Mouse (Mus musculus) myocyte (in vitro differentiated cells): ENCODE data around the gene Abhd12. TPM values are rescaled to one million over a fixed set of nuclear protein-coding genes. Genes with fewer than 3 reads are reported as not detected.

Experiments used
- H3K27me3 ChIP-seq: one replicate; pipeline ENCODE4 v1.6.1; 2011; ENCODE audit not compliant: control insufficient read depth, insufficient read depth, insufficient read length
- H3K36me3 ChIP-seq: one replicate; pipeline ENCODE4 v1.6.1; 2011; ENCODE audit not compliant: control insufficient read depth, insufficient read depth
- H3K4me2 ChIP-seq: one replicate; pipeline ENCODE4 v1.6.1; 2011; ENCODE audit warnings: low read depth, control low read depth
- H3K4me3 ChIP-seq: one replicate; pipeline ENCODE4 v1.5.1; 2011; ENCODE audit warnings: mild to moderate bottlenecking, control low read depth, moderate library complexity
- H3K79me2 ChIP-seq: one replicate; pipeline ENCODE4 v1.6.1; 2011; ENCODE audit not compliant: control insufficient read depth, insufficient read depth
- H3ac ChIP-seq: one replicate; pipeline ENCODE4 v1.6.1; 2011; ENCODE audit not compliant: control insufficient read depth, insufficient read length
- CEBPB ChIP-seq: IDR thresholded peaks from 2 replicates; pipeline ENCODE4 v1.6.1; 2011; ENCODE audit warnings: mild to moderate bottlenecking, moderate library complexity; ENCODE audit not compliant: poor library complexity, insufficient read depth, severe bottlenecking
- E2F4 ChIP-seq: IDR thresholded peaks from one replicate; pipeline ENCODE4 v1.6.1; 2011; ENCODE audit warnings: mild to moderate bottlenecking, control low read depth, moderate library complexity; ENCODE audit not compliant: insufficient read depth
- MAX ChIP-seq: IDR thresholded peaks from one replicate; pipeline ENCODE4 v1.6.1; 2011; ENCODE audit warnings: low read depth, mild to moderate bottlenecking, control low read depth
- MYOD1 ChIP-seq, 3 experiments: IDR thresholded peaks; one replicate each; pipeline ENCODE4 v1.6.1; 2011; ENCODE audit warnings: control low read depth in 2 of 3, low read depth in 2 of 3, mild to moderate bottlenecking in 2 of 3, moderate library complexity in 1 of 3; ENCODE audit not compliant: insufficient read length in 2 of 3, control insufficient read depth in 1 of 3
- MYOG ChIP-seq, 3 experiments: IDR thresholded peaks; one replicate each; pipeline ENCODE4 v1.6.1; 2011; ENCODE audit warnings: control low read depth in 2 of 3, low read depth in 2 of 3, mild to moderate bottlenecking in 2 of 3; ENCODE audit not compliant: insufficient read length in 2 of 3, control insufficient read depth in 1 of 3, insufficient read depth in 1 of 3
- POLR2A ChIP-seq: IDR thresholded peaks from one replicate; pipeline ENCODE4 v1.6.1; 2011; ENCODE audit warnings: low read depth, mild to moderate bottlenecking, control low read depth, moderate library complexity; ENCODE audit not compliant: insufficient read length
- POLR2AphosphoS2 ChIP-seq: IDR thresholded peaks from one replicate; pipeline ENCODE4 v1.6.1; 2011; ENCODE audit warnings: low read depth, control low read depth; ENCODE audit not compliant: insufficient read length
- REST ChIP-seq: IDR thresholded peaks from one replicate; pipeline ENCODE4 v1.6.1; 2011; ENCODE audit warnings: mild to moderate bottlenecking, control low read depth, moderate library complexity; ENCODE audit not compliant: insufficient read depth, insufficient read length
- SRF ChIP-seq: IDR thresholded peaks from one replicate; pipeline ENCODE4 v1.6.1; 2011; ENCODE audit warnings: low read depth; ENCODE audit not compliant: control insufficient read depth, insufficient read length
- TCF12 ChIP-seq: IDR thresholded peaks from one replicate; pipeline ENCODE4 v1.6.1; 2011; ENCODE audit warnings: mild to moderate bottlenecking, control low read depth; ENCODE audit not compliant: poor library complexity, insufficient read depth, severe bottlenecking
- TCF3 ChIP-seq: IDR thresholded peaks from one replicate; pipeline ENCODE4 v1.6.1; 2011; ENCODE audit warnings: low read depth, control low read depth; ENCODE audit not compliant: insufficient read length
- USF1 ChIP-seq: IDR thresholded peaks from one replicate; pipeline ENCODE4 v1.6.1; 2011; ENCODE audit warnings: low read depth, mild to moderate bottlenecking, control low read depth, moderate library complexity
- polyA plus RNA-seq: library from polyadenylated mRNA; unstranded; fragments of >200 nt; fragmentation: generic; extraction: Trizol; gene quantifications from one replicate; pipeline ENCODE4 v1.2.1, GENCODE M21; 2012; ENCODE audit warnings: missing spikeins

Abhd12 gene
- polyA plus RNA-seq, 1 experiment: 50.7 TPM

- Histone ChIP-seq H3K79me2 (no peaks in the 10 kb centered on the region), H3K4me2 (no peak overlapping the region), H3K36me3 (peaks cover 7% of the 10 kb centered on the region), H3ac (no peak overlapping the region), H3K27me3 (no peaks in the 10 kb centered on the region), H3K4me3 (no peak overlapping the region)
- TF ChIP-seq MAX (no peak), POLR2AphosphoS2 (no peak)
Measured at GRCm38 (mm10) chr2:150834616-150835015, 69.9 kb downstream of the Abhd12 start.

GRCm38 (mm10) chr2:150832029-150832428 is 72.5 kb downstream of the Abhd12 start:
- Histone ChIP-seq H3ac (no peak overlapping the region), H3K4me3 (no peak overlapping the region), H3K36me3 (peaks cover 10% of the 10 kb centered on the region), H3K27me3 (no peaks in the 10 kb centered on the region), H3K79me2 (no peaks in the 10 kb centered on the region), H3K4me2 (no peak overlapping the region)
- TF ChIP-seq POLR2AphosphoS2: no peak
- no peak for TF ChIP-seq MYOG (IDR thresholded peaks at IDR 0.05; ENCODE audit: control insufficient read depth in 1 of 3, insufficient read depth in 1 of 3, insufficient read length in 2 of 3, low read depth in 2 of 3)
- TF ChIP-seq SRF: no peak
- no peak for TF ChIP-seq REST
- no peak for TF ChIP-seq CEBPB
- TF ChIP-seq TCF12: no peak
- no peak for TF ChIP-seq USF1
- no peak for TF ChIP-seq TCF3
- no peak for TF ChIP-seq POLR2A
- TF ChIP-seq MAX: no peak
- no peak for TF ChIP-seq MYOD1 (IDR thresholded peaks at IDR 0.05; ENCODE audit: control insufficient read depth in 1 of 3, insufficient read length in 2 of 3, low read depth in 2 of 3)
- no peak for TF ChIP-seq E2F4

GRCm38 (mm10) chr2:150830911-150831441 is 73.6 kb downstream of the Abhd12 start:
- H3K4me2 ChIP-seq: no peak overlapping the region
- TF ChIP-seq TCF3: no peak
- no peak for TF ChIP-seq REST
- no peak for TF ChIP-seq USF1
- no peak for TF ChIP-seq SRF
- no peak for TF ChIP-seq E2F4
- no peak for TF ChIP-seq MAX
- TF ChIP-seq MYOD1 (IDR thresholded peaks at IDR 0.05; ENCODE audit: control insufficient read depth in 1 of 3, insufficient read length in 2 of 3, low read depth in 2 of 3): no peak
- TF ChIP-seq POLR2A: no peak
- TF ChIP-seq TCF12: no peak
- TF ChIP-seq CEBPB: no peak
- no peak for TF ChIP-seq POLR2AphosphoS2
- no peak for TF ChIP-seq MYOG (IDR thresholded peaks at IDR 0.05; ENCODE audit: control insufficient read depth in 1 of 3, insufficient read depth in 1 of 3, insufficient read length in 2 of 3, low read depth in 2 of 3)
- H3K27me3 ChIP-seq: no peaks in the 10 kb centered on the region
- no peak overlapping the region for H3K4me3 ChIP-seq
- H3K36me3 ChIP-seq: peaks cover 10% of the 10 kb centered on the region
- no peak overlapping the region for H3ac ChIP-seq
- no peaks in the 10 kb centered on the region for H3K79me2 ChIP-seq

GRCm38 (mm10) chr2:150830011-150830410 is 74.5 kb downstream of the Abhd12 start:
- TF ChIP-seq TCF12 (no peak), MYOD1 (IDR thresholded peaks at IDR 0.05; ENCODE audit: control insufficient read depth in 1 of 3, insufficient read length in 2 of 3, low read depth in 2 of 3) (no peak), REST (no peak), TCF3 (no peak), CEBPB (no peak), E2F4 (no peak), MYOG (IDR thresholded peaks at IDR 0.05; ENCODE audit: control insufficient read depth in 1 of 3, insufficient read depth in 1 of 3, insufficient read length in 2 of 3, low read depth in 2 of 3) (no peak), MAX (no peak), USF1 (no peak), SRF (no peak)
- H3K27me3 ChIP-seq: no peaks in the 10 kb centered on the region
- H3K4me3 ChIP-seq: no peak overlapping the region
- H3K4me2 ChIP-seq: no peak overlapping the region
- no peaks in the 10 kb centered on the region for H3K79me2 ChIP-seq
- peaks cover 10% of the 10 kb centered on the region for H3K36me3 ChIP-seq
- H3ac ChIP-seq: no peak overlapping the region

GRCm38 (mm10) chr2:150828654-150829053 is 75.9 kb downstream of the Abhd12 start:
- Histone ChIP-seq H3K4me3 (no peak overlapping the region), H3K36me3 (peaks cover 10% of the 10 kb centered on the region), H3K4me2 (no peak overlapping the region), H3K79me2 (no peaks in the 10 kb centered on the region), H3ac (no peak overlapping the region), H3K27me3 (no peaks in the 10 kb centered on the region)
- TF ChIP-seq POLR2AphosphoS2 (no peak), MYOD1 (IDR thresholded peaks at IDR 0.05; ENCODE audit: control insufficient read depth in 1 of 3, insufficient read length in 2 of 3, low read depth in 2 of 3) (no peak), REST (no peak), MYOG (IDR thresholded peaks at IDR 0.05; ENCODE audit: control insufficient read depth in 1 of 3, insufficient read depth in 1 of 3, insufficient read length in 2 of 3, low read depth in 2 of 3) (no peak), CEBPB (no peak), TCF3 (no peak), E2F4 (no peak), POLR2A (no peak), SRF (no peak)
